Mouse (Mus musculus) CD8-positive naive resting alpha-beta T cell, adult 2 months (primary cell): ENCODE data around the gene Pira2.
"Not testable (repeated sequence)": the region's sequence is repeated elsewhere in the genome, so short reads cannot be mapped to it uniquely, and the experiment has no call there.

Source experiments
- DNase-seq, 2 experiments: peaks; one replicate each; pipeline ENCODE4 v3.0.0; 2022; ENCODE audit warnings: low read depth in 2 of 2, low spot score in 2 of 2

Gene Pira2

DNA sequence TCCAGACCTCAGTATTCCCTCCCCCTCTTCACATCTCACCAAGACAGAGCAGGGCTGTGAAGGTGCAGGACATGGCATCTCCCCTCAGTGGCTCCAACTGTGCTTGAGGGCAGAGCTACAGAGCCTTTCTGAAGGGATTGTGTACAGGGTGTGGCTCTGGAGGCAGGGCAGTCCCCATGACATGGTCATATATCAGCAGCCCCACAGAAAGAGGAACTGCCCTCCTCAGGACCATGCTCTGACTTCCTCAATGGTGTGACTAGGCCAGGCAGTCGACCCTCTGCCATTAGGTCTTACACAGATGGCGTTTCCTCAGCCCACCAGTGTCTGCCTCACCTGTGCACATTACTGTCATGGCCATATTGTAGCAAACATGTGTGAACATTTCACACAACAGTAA is at the start of gene Pira2:
Pira2 (minus strand) TSS at position 101 of the 400 bp plus-strand sequence.
- DNase-seq: not testable (repeated sequence)

DNA sequence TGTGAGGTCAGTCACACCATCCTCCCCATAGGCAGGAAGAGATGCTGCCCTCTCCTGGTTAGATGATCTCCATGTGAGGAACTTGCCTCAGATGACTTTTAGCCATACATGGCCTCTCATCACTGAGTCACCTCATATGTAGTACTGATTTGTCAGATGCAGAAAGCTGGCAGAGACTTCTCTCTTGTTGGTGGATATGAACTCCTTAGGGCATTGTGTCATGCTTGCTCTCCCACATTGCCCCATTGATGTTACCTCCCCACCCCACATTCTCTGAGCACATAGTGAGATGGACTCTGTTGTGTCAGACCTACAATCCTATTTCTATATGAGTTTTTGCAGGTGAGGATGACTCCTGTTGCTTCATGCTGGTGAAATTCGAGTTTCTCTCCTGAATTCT is 30.2 kb upstream of the Pira2 start:
- DNase-seq: not testable (repeated sequence)

DNA sequence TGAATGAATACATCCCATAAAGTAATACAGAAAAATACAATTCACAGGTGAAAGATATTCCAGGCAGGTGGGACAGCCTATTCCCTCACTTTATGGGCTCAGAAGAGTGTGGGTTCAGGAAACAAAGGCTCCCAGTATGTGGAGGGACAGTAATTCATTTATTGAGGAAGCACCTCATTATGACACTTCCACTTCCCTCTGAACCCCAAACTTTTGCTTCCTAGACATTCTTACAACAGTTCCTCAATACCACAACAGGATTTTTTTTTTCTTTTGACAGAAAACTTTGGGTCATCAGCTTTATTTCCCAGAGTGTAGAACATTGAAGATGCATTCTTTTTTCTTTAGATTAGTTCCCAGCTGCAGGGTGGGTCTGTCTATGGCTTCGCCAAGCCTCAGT is 7.0 kb downstream of the Pira2 start:
- DNase-seq: not testable (repeated sequence)

- not testable (repeated sequence) for DNase-seq
Measured at GRCm38 (mm10) chr7:3830633-3831032, 14.2 kb downstream of the Pira2 start.

DNA sequence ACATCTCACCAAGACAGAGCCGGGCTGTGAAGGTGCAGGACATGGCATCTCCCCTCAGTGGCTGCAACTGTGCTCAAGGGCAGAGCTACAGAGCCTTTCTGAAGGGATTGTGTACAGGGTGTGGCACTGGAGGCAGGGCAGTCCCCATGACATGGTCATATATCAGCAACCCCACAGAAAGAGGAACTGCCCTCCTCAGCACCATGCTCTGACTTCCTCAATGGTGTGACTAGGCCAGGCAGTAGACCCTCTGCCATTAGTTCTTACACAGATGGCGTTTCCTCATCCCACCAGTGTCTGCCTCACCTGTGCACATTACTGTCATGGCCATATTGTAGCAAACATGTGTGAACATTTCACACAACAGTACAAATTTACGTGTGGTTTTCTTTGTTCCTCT is 19.3 kb downstream of the Pira2 start, which contains the start of gene Gm15448:
Gm15448 (minus strand) TSS at position 89 of the 400 bp plus-strand sequence.
- not testable (repeated sequence) for DNase-seq

DNA sequence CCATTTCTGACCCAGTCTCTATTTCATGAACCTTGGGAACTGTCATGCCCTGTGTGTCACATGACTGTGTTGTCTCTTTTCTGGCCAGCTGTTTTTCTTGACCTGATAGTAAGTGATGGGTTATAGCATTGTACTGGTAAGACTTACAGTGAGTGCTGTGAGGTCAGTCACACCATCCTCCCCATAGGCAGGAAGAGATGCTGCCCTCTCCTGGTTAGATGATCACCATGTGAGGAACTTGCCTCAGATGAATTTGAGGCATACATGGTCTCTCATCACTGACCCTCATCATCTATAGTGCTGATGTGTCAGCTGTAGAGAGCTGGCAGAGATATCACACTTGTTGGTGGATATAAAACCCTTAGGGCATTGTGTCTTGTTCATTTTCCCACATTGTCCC is 32.9 kb downstream of the Pira2 start:
- not testable (repeated sequence) for DNase-seq

DNA sequence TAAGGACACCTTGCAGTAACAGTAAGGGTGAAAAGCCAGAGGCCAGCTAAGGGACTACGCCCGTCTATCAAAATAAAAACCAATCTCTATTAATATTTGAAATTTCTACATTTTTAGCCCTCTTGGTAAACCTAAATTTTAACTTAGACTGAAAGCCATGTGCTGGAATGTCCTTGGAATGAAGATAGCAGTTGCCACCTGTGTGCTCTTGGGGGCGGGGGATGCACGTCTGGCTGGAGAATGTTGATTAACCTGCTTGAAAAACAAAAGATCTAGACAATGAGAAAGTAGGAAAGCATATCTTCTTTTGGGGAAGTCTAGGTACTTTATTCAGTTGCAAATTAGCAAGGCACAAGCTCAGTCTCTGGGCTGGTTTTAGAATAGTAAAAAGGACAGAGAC is 41.9 kb downstream of the Pira2 start:
- not testable (repeated sequence) for DNase-seq

GRCm38 (mm10) chr7:3799940-3800339 is 44.9 kb downstream of the Pira2 start:
- DNase-seq: not testable (repeated sequence)

- not testable (repeated sequence) for DNase-seq
Measured at GRCm38 (mm10) chr7:3796286-3796685, 48.6 kb downstream of the Pira2 start.
